Mouse (Mus musculus): ENCODE results near the gene Cyp1a2. TPM values are rescaled to one million over a fixed set of nuclear protein-coding genes. Genes with fewer than 3 reads are reported as not detected.

The Cyp1a2 gene
- total RNA-seq, 2 experiments from 2014 or later: not detected

- DNase-seq (ENCODE audit: extremely low spot score in 1 of 2, low spot score in 1 of 2): no peak
Observed at GRCm38 (mm10) chr9:57647286-57648108, 36.0 kb downstream of the Cyp1a2 start.

GRCm38 (mm10) chr9:57646551-57647103, 36.9 kb downstream of the Cyp1a2 start:
- DNase-seq (ENCODE audit: extremely low spot score in 1 of 2, low spot score in 1 of 2): no peak

GRCm38 (mm10) chr9:57644944-57645893, 38.3 kb downstream of the Cyp1a2 start:
- DNase-seq (ENCODE audit: extremely low spot score in 1 of 2, low spot score in 1 of 2): peak; percentile 92 to 95

- no peak for DNase-seq (ENCODE audit: extremely low spot score in 1 of 2, low spot score in 1 of 2)
Observed at GRCm38 (mm10) chr9:57644442-57644943, 39.0 kb downstream of the Cyp1a2 start.

GRCm38 (mm10) chr9:57643856-57644180, 39.7 kb downstream of the Cyp1a2 start:
- no peak for DNase-seq (ENCODE audit: extremely low spot score in 1 of 2, low spot score in 1 of 2)

- no peak for DNase-seq (ENCODE audit: extremely low spot score in 1 of 2, low spot score in 1 of 2)
Observed at GRCm38 (mm10) chr9:57643169-57643855, 40.2 kb downstream of the Cyp1a2 start.

GRCm38 (mm10) chr9:57641775-57642550, 41.5 kb downstream of the Cyp1a2 start:
- DNase-seq (ENCODE audit: extremely low spot score in 1 of 2, low spot score in 1 of 2): no peak

- DNase-seq (ENCODE audit: extremely low spot score in 1 of 2, low spot score in 1 of 2): no peak
Observed at GRCm38 (mm10) chr9:57641022-57641421, 42.5 kb downstream of the Cyp1a2 start.

- DNase-seq (ENCODE audit: extremely low spot score in 1 of 2, low spot score in 1 of 2): no peak
Observed at GRCm38 (mm10) chr9:57640384-57640783, 43.1 kb downstream of the Cyp1a2 start.

- DNase-seq (ENCODE audit: extremely low spot score in 1 of 2, low spot score in 1 of 2): no peak
Observed at GRCm38 (mm10) chr9:57639661-57640328, 43.7 kb downstream of the Cyp1a2 start.

- DNase-seq (ENCODE audit: extremely low spot score in 1 of 2, low spot score in 1 of 2): no peak
Observed at GRCm38 (mm10) chr9:57638651-57639459, 44.6 kb downstream of the Cyp1a2 start.

GRCm38 (mm10) chr9:57637741-57638322, 45.7 kb downstream of the Cyp1a2 start:
- DNase-seq (ENCODE audit: extremely low spot score in 1 of 2, low spot score in 1 of 2): no peak

- DNase-seq (ENCODE audit: extremely low spot score in 1 of 2, low spot score in 1 of 2): no peak
Observed at GRCm38 (mm10) chr9:57637272-57637671, 46.2 kb downstream of the Cyp1a2 start.

- no peak for DNase-seq (ENCODE audit: extremely low spot score in 1 of 2, low spot score in 1 of 2)
Observed at GRCm38 (mm10) chr9:57633481-57634024, 50.0 kb downstream of the Cyp1a2 start.

- DNase-seq (ENCODE audit: extremely low spot score in 1 of 2, low spot score in 1 of 2): peak; percentile 87 to 92
Observed at GRCm38 (mm10) chr9:57629118-57629874, 54.2 kb downstream of the Cyp1a2 start.

- no peak for DNase-seq (ENCODE audit: extremely low spot score in 1 of 2, low spot score in 1 of 2)
Observed at GRCm38 (mm10) chr9:57628717-57629116, 54.8 kb downstream of the Cyp1a2 start.

GRCm38 (mm10) chr9:57627892-57628291, 55.6 kb downstream of the Cyp1a2 start:
- no peak for DNase-seq (ENCODE audit: extremely low spot score in 1 of 2, low spot score in 1 of 2)
